In the genomic region with DNA sequence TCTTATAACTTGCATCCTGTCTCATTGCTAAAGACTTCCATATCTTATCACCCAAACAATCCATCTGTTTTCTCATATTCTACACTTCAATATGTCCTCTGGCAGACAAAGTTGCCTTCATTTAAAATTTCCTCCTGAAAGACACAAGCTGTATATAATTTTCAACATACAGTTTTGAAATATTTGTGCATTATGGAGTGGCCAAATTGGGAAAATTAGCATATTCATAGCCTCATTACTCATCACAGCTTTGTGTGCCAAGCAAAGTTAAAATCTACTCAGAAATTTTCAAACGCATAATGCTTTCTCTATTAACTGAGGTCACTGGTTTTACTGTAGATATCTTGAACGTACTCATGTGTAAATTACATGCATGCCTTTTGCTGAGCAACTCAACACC, we compare ENCODE assay signal across 22 mouse cellular contexts.
DNase-seq lines count a peak whose midpoint lies in the region; ATAC-seq and TF ChIP-seq lines count a peak whose summit lies in the region.
"Had no signal": no experiment of that assay in that cellular context is flagged by ENCODE, and none has a peak within 500 bp of the region (broad histone marks: within the 10 kb centered on the region; RNA-seq: fewer than 3 reads in every experiment).

No protein-coding gene starts in this region.

- ATAC-seq in forebrain, embryonic 15.5 days (replicated peaks), result 0 out of 2 replicates have a peak, but pooled peaks have one; percentile 26
- no peak for ATAC-seq in forebrain, embryonic 12.5 days (ENCODE audit: low FRiP score)
- peak; percentile 50 for ATAC-seq in forebrain, postnatal 0 days
- ATAC-seq in forebrain, embryonic 13.5 days, result no peak; the same call in 1 of the 2 replicates

- H3K4me1 ChIP-seq in forebrain, embryonic 15.5 days, result no peaks in the 10 kb centered on the region
- no peaks in the 10 kb centered on the region for H3K4me1 ChIP-seq in forebrain, embryonic 12.5 days
- H3K4me1 ChIP-seq in forebrain, postnatal 0 days (ENCODE audit: insufficient read depth), result no peaks in the 10 kb centered on the region
- no peaks in the 10 kb centered on the region for H3K4me1 ChIP-seq in forebrain, embryonic 13.5 days
- H3K4me1 ChIP-seq: embryonic facial prominence, embryonic 13.5 days; embryonic facial prominence, embryonic 15.5 days had no signal

- no peak overlapping the region for H3K4me2 ChIP-seq in forebrain, embryonic 15.5 days (replicated peaks)
- H3K4me2 ChIP-seq in forebrain, embryonic 12.5 days, result no peak overlapping the region
- H3K4me2 ChIP-seq in forebrain, postnatal 0 days (ENCODE audit: low read depth), result no peak overlapping the region
- no peak overlapping the region for H3K4me2 ChIP-seq in forebrain, embryonic 13.5 days
- H3K4me2 ChIP-seq: embryonic facial prominence, embryonic 13.5 days; embryonic facial prominence, embryonic 15.5 days had no signal

- WGBS in forebrain, embryonic 15.5 days, result 67% methylated on average over 2 of the region's 2 CpGs
- 83% methylated on average over 2 of the region's 2 CpGs for WGBS in forebrain, embryonic 12.5 days
- whole genome bisulfite sequencing in forebrain, postnatal 0 days, result 64% methylated on average over 2 of the region's 2 CpGs
- 68% methylated on average over 2 of the region's 2 CpGs for WGBS in forebrain, embryonic 13.5 days

- TF ChIP-seq CTCF in forebrain, postnatal 0 days (IDR thresholded peaks at IDR 0.05; ENCODE audit: low read depth), result no peak
- no peak for TF ChIP-seq CTCF in layer of hippocampus, adult 2 months (conservative IDR thresholded peaks at IDR 0.05)

- H3K36me3 ChIP-seq in forebrain, embryonic 15.5 days, result no peaks in the 10 kb centered on the region
- no peaks in the 10 kb centered on the region for H3K36me3 ChIP-seq in forebrain, embryonic 12.5 days (replicated peaks)
- H3K36me3 ChIP-seq in forebrain, postnatal 0 days (ENCODE audit: insufficient read depth), result no peaks in the 10 kb centered on the region
- no peaks in the 10 kb centered on the region for H3K36me3 ChIP-seq in forebrain, embryonic 13.5 days (ENCODE audit: poor library complexity, severe bottlenecking)
- H3K36me3 ChIP-seq: embryonic facial prominence, embryonic 13.5 days; embryonic facial prominence, embryonic 15.5 days had no signal

- peak; percentile 14 for DNase-seq in forebrain, postnatal 0 days
- DNase-seq in brain, adult 2 months (ENCODE audit: low read depth, low spot score), result peak; percentile 9
- DNase-seq in brain, embryonic 18.5 days (ENCODE audit: low read depth, low spot score), result peak; percentile 0
- no peak for DNase-seq in kidney, postnatal 36 days
- no peak for DNase-seq in layer of hippocampus, adult 2 months (ENCODE audit: low spot score in 2 of 2)
- DNase-seq: adrenal gland, adult 2 months; adrenal gland, postnatal 10 days; adrenal gland, postnatal 25 days; cerebellum, adult 11 months; cerebellum, adult 18-20 months; cerebellum, adult 8-10 months; cerebellum, adult 9-11 months; cerebellum, postnatal 14 days; cerebellum, postnatal 36 days; embryo, embryonic 11 days; gastrocnemius, adult 2 months had no signal

- H3K27me3 ChIP-seq in forebrain, embryonic 15.5 days, result no peaks in the 10 kb centered on the region
- no peaks in the 10 kb centered on the region for H3K27me3 ChIP-seq in forebrain, embryonic 12.5 days
- H3K27me3 ChIP-seq in forebrain, postnatal 0 days (ENCODE audit: insufficient read depth, low read length), result no peaks in the 10 kb centered on the region
- H3K27me3 ChIP-seq in forebrain, embryonic 13.5 days, result no peaks in the 10 kb centered on the region
- H3K27me3 ChIP-seq: embryonic facial prominence, embryonic 13.5 days; embryonic facial prominence, embryonic 15.5 days had no signal

- no peak overlapping the region for H3K27ac ChIP-seq in forebrain, embryonic 15.5 days (replicated peaks)
- H3K27ac ChIP-seq in forebrain, embryonic 12.5 days, result no peak overlapping the region
- no peak overlapping the region for H3K27ac ChIP-seq in forebrain, postnatal 0 days (ENCODE audit: low read depth, low read length)
- H3K27ac ChIP-seq in forebrain, embryonic 13.5 days, result no peak overlapping the region
- H3K27ac ChIP-seq in layer of hippocampus, adult 2 months, result no peak overlapping the region
- H3K27ac ChIP-seq: embryonic facial prominence, embryonic 13.5 days; embryonic facial prominence, embryonic 15.5 days; gastrocnemius, adult 2 months had no signal

- no peaks in the 10 kb centered on the region for H3K9me3 ChIP-seq in forebrain, embryonic 15.5 days
- no peaks in the 10 kb centered on the region for H3K9me3 ChIP-seq in forebrain, embryonic 12.5 days
- no peaks in the 10 kb centered on the region for H3K9me3 ChIP-seq in forebrain, postnatal 0 days (ENCODE audit: low read length)
- no peaks in the 10 kb centered on the region for H3K9me3 ChIP-seq in forebrain, embryonic 13.5 days (replicated peaks)
- H3K9me3 ChIP-seq: embryonic facial prominence, embryonic 13.5 days; embryonic facial prominence, embryonic 15.5 days had no signal

- H3K9ac ChIP-seq in forebrain, embryonic 15.5 days (replicated peaks), result no peak overlapping the region
- H3K9ac ChIP-seq in forebrain, embryonic 12.5 days, result no peak overlapping the region
- no peak overlapping the region for H3K9ac ChIP-seq in forebrain, postnatal 0 days
- H3K9ac ChIP-seq in forebrain, embryonic 13.5 days, result no peak overlapping the region
- H3K9ac ChIP-seq: embryonic facial prominence, embryonic 13.5 days; embryonic facial prominence, embryonic 15.5 days had no signal

- H3K4me3 ChIP-seq in forebrain, embryonic 15.5 days, result no peak overlapping the region
- H3K4me3 ChIP-seq in forebrain, embryonic 12.5 days (replicated peaks), result no peak overlapping the region
- H3K4me3 ChIP-seq in forebrain, postnatal 0 days (ENCODE audit: low read depth, low read length), result no peak overlapping the region
- H3K4me3 ChIP-seq in forebrain, embryonic 13.5 days, result no peak overlapping the region
- no peak overlapping the region for H3K4me3 ChIP-seq in layer of hippocampus, adult 2 months
- H3K4me3 ChIP-seq: embryonic facial prominence, embryonic 13.5 days; embryonic facial prominence, embryonic 15.5 days; erythroblast, embryonic 14.5 days; gastrocnemius, adult 2 months had no signal

Comparison
In these comparisons a context has a peak if more than half of its experiments do, and no peak if none do; other contexts are left out.
1. ATAC-seq: peak in forebrain, embryonic 15.5 days (single experiment) and forebrain, postnatal 0 days (single experiment); none in forebrain, embryonic 12.5 days (single experiment) and forebrain, embryonic 13.5 days (single experiment).
2. DNase-seq: peak in forebrain, postnatal 0 days (single experiment), brain, adult 2 months (single experiment) and brain, embryonic 18.5 days (single experiment); none in kidney, postnatal 36 days (0 of 2) and layer of hippocampus, adult 2 months (0 of 2).